Mouse (Mus musculus) intestine, postnatal 0 days (tissue): ENCODE measurements around the gene Med24. TPM values are rescaled to one million over a fixed set of nuclear protein-coding genes. Genes with fewer than 3 reads are reported as not detected.

Source experiments
- ATAC-seq: fragments of 200-750 bp; cut with Nextera tagmentation; 2 replicates; pipeline ENCODE4 v1.8.0; 2017; ENCODE audit warnings: mild to moderate bottlenecking, moderate TSS enrichment, moderate library complexity
- H3K27ac ChIP-seq: fragments of 300-500 bp; sonication (generic); 2 replicates; pipeline ENCODE4 v1.5.1; 2014; ENCODE audit warnings: mild to moderate bottlenecking, low read depth, low read length, moderate library complexity
- H3K27me3 ChIP-seq: fragments of 300-500 bp; sonication (generic); replicated peaks from 2 replicates; pipeline ENCODE4 v1.6.1; 2014; ENCODE audit warnings: low read length, mixed read lengths; ENCODE audit not compliant: control insufficient read depth, insufficient read depth
- H3K36me3 ChIP-seq: fragments of 300-500 bp; sonication (generic); 2 replicates; pipeline ENCODE4 v1.6.1; 2014; ENCODE audit warnings: mild to moderate bottlenecking, moderate library complexity; ENCODE audit not compliant: control insufficient read depth, insufficient read depth
- H3K4me1 ChIP-seq: fragments of 300-500 bp; sonication (generic); replicated peaks from 2 replicates; pipeline ENCODE4 v1.6.1; 2014; ENCODE audit warnings: antibody characterized with exemption, low read length, mixed read lengths; ENCODE audit not compliant: control insufficient read depth, insufficient read depth
- H3K4me2 ChIP-seq: fragments of 300-500 bp; sonication (generic); replicated peaks from 2 replicates; pipeline ENCODE4 v1.6.1; 2014; ENCODE audit warnings: low read depth, mild to moderate bottlenecking, moderate library complexity
- H3K4me3 ChIP-seq: fragments of 300-500 bp; sonication (generic); 2 replicates; pipeline ENCODE4 v1.5.1; 2014; ENCODE audit warnings: low read depth, low read length
- H3K9ac ChIP-seq: fragments of 300-500 bp; sonication (generic); 2 replicates; pipeline ENCODE4 v1.6.1; 2014; ENCODE audit warnings: mild to moderate bottlenecking, low read depth, low read length
- H3K9me3 ChIP-seq: fragments of 300-500 bp; sonication (generic); 2 replicates; pipeline ENCODE4 v1.6.1; 2016; ENCODE audit warnings: mixed run types; ENCODE audit not compliant: control insufficient read depth
- CTCF ChIP-seq: sonication (generic); IDR thresholded peaks from 2 replicates; pipeline ENCODE4 v1.5.1; 2016; ENCODE audit warnings: low read depth, mild to moderate bottlenecking, control low read depth, antibody characterized with exemption, moderate library complexity
- WGBS: fragments of 180-500 bp; shearing (Covaris S2); extraction: QIAGEN DNeasy Blood & Tissue Kit; methylation state at CpG from one replicate; pipeline ENCODE4 v1.1.7; 2014; 5-methylcytosine and 5-hydroxymethylcytosine counted together
- polyA plus RNA-seq: library from polyadenylated mRNA; unstranded; fragments of >200 nt; fragmentation: Nextera tagmentation; extraction: Ambion mirVana; gene quantifications from 2 replicates; pipeline ENCODE4 v1.2.1, GENCODE M21; 2015

Med24 gene
- polyA plus RNA-seq, 1 experiment from 2014 or later: 14.7 TPM

DNA sequence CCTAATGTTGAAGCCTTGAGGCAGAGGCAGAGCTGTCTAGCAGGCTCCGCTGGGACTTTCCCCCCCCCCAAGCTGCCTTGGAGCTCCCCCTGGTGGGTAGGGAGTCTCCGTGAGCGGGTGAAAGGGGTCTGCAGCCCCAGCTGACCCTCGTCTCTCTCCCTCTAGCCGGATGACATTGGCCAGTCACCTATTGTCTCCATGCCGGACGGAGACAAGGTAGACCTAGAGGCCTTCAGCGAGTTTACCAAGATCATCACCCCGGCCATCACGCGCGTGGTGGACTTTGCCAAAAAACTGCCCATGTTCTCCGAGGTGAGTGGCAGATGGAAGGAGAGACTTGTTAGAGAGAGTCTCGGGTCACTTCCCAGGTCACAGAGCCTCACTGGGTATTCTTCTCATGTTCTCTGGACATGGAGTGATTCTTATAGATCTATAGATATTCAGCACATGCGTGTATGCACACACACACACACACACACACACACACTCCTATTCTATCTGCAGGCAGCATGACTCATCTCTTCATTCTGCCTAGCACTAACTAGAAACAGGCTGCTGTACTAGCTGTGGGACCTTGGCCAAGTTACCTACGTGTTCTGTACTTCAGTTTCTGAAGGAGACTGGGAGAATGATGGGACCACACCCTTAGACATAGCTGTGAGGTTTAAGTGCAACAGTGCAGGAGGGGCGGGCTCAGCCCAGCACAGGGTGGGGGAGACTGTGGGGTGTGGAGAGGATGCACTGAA is 33.7 kb upstream of the Med24 start:
- peak; percentile 62 for ATAC-seq
- 59% methylated on average over 17 of the region's 17 CpGs for WGBS
- Histone ChIP-seq H3K9me3 (no peaks in the 10 kb centered on the region), H3K27me3 (no peaks in the 10 kb centered on the region), H3K9ac (no peak overlapping the region), H3K4me1 (no peaks in the 10 kb centered on the region), H3K4me3 (no peak overlapping the region), H3K36me3 (peaks cover 61% of the 10 kb centered on the region), H3K27ac (no peak overlapping the region), H3K4me2 (no peak overlapping the region)
- TF ChIP-seq CTCF: peak; percentile 73

DNA sequence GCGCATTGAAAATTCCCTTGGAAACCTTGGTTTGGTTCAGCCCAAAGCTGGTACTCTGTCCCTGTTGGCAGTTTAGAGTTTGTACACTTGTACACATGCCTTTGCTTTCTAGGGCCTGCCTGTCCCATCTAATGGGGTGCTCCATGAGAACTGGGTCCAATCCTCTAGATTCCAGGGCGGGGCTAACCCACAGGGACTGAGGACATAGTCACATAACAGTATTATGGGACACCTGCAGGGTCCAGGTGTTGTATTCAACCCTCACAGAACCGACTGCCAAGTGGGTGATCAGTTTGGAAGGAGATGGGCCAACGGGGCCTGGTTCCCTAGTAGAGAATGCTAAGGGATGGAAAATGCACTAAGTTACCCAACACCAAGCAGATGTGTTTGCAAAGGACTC is 32.7 kb upstream of the Med24 start:
- Histone ChIP-seq H3K9me3 (no peaks in the 10 kb centered on the region), H3K27me3 (no peaks in the 10 kb centered on the region), H3K9ac (no peak overlapping the region), H3K4me2 (no peak overlapping the region), H3K4me1 (no peaks in the 10 kb centered on the region), H3K27ac (no peak overlapping the region), H3K36me3 (peaks cover 68% of the 10 kb centered on the region), H3K4me3 (no peak overlapping the region)
- TF ChIP-seq CTCF: no peak
- ATAC-seq: no peak
- 86% methylated on average over 4 of the region's 4 CpGs for WGBS

DNA sequence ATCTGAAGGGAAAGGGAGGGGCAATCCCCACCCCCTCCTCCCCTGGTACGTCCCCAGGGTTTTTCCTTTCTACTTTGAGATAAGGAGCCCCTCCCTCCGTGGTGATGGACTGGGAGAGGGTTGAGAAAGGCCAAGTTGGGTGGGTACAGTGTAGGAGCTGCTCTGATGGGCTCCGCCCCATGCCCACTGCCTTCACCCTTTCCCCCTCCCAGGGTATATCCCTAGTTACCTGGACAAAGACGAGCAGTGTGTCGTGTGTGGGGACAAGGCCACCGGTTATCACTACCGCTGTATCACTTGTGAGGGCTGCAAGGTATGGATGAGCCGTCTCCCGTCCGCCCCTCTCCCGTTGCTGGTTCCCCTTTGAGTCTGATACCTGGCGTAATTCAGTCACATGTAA is 27.5 kb upstream of the Med24 start:
- no peaks in the 10 kb centered on the region for H3K27me3 ChIP-seq
- H3K4me2 ChIP-seq: no peak overlapping the region
- H3K27ac ChIP-seq: no peak overlapping the region
- ATAC-seq: no peak
- no peak overlapping the region for H3K4me3 ChIP-seq
- peaks cover 48% of the 10 kb centered on the region for H3K36me3 ChIP-seq
- H3K9me3 ChIP-seq: no peaks in the 10 kb centered on the region
- no peak for TF ChIP-seq CTCF
- peaks cover 22% of the 10 kb centered on the region; the same call in 1 of the 2 replicates for H3K4me1 ChIP-seq
- no peak overlapping the region for H3K9ac ChIP-seq
- 77% methylated on average over 12 of the region's 12 CpGs for WGBS

DNA sequence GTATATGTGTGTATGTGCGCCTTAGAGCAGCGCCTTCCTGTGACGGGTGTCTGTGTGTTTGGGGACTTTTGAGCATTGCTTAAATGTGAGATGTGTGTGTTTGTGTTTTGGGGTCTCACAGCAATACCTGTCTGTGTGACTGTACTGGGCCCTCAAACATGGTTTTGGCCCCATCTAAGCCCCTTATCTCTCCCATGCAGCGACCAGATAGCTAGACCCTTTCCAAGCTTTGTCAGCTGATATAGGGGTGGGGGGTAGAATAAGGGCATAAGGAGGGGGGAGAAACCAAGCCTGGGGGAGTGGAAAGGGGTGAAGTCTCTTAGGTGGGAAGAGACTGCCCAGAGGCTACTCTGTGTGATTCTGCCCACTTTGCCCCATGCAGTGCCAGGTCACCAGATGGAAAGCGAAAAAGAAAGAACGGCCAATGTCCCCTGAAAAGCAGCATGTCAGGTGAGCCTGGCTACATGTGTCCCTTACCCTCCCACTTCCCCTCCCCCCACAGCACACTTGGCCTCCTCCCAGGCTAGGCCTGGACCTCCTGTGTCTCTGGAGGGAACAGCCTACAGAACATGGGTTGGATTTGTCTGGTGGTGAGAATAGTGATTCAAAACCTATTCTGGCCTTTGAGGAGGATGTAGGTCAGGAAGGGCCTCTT is 26.6 kb upstream of the Med24 start:
- no peaks in the 10 kb centered on the region for H3K9me3 ChIP-seq
- no peak overlapping the region for H3K4me2 ChIP-seq
- no peak for TF ChIP-seq CTCF
- no peak overlapping the region for H3K9ac ChIP-seq
- ATAC-seq: no peak
- H3K27me3 ChIP-seq: no peaks in the 10 kb centered on the region
- WGBS: 82% methylated on average over 6 of the region's 6 CpGs
- H3K36me3 ChIP-seq: peaks cover 43% of the 10 kb centered on the region
- no peak overlapping the region for H3K4me3 ChIP-seq
- no peak overlapping the region for H3K27ac ChIP-seq
- H3K4me1 ChIP-seq: peaks cover 28% of the 10 kb centered on the region

DNA sequence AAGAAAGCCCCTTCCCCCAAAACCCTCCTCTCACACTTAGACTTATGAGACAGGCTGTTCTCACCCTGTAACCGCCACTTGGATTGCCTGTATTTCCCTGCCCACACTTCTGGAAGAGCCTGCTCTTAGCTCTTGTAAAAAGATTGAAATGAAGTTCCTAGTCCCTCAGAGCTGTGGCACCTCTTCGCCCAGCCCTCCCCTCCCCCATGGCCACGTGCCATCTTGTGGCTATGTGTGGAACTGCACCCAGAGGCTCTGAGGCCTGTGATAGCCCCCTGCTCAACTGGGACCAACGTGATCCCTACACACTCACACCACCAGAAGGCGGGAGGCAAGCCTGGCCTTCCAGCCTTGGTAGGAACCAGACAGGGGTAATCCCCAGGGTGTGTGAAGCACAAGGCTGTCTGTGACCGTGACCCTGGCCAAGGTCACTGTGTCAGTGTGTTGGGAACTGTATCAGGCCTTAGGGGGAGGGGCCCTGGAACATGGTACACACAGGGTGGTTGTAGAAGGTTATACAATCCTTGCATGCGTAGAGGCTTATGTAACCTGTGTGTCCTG is 25.5 kb upstream of the Med24 start:
- H3K9me3 ChIP-seq: no peaks in the 10 kb centered on the region
- peak; percentile 26 for ATAC-seq
- H3K4me3 ChIP-seq: no peak overlapping the region
- H3K27me3 ChIP-seq: no peaks in the 10 kb centered on the region
- H3K36me3 ChIP-seq: peaks cover 36% of the 10 kb centered on the region
- peak overlapping the region; percentile 94 for H3K27ac ChIP-seq
- WGBS: 16% methylated on average over 7 of the region's 7 CpGs
- 0 out of 2 replicates have a peak overlapping the region, but pooled peaks have one; percentile 23 for H3K9ac ChIP-seq
- peak; percentile 98 for TF ChIP-seq CTCF
- H3K4me1 ChIP-seq: peaks cover 36% of the 10 kb centered on the region
- H3K4me2 ChIP-seq: peak overlapping the region; percentile 44

DNA sequence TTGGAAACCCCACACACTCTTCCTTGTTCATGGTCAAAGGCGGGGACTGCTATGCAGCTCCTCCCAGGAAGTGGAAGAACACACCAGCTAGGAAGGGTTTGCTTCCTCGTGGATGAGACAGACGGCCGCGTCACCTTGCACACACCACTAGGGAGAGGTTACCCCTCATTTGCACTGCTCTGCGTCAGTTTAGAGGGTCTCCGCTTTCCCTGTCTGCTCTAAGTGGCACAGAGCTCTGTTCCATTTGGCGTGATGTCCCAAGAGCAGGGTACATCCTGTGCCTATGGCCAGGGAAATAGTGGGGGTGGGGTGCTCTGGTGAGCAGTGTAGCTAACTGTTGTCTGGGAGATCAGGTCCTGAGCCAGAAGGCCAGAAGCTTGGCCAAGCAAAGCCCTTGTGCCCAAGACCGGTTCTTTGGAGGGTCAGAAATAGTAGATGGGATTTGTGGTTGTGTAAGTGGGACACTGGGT is 25.0 kb upstream of the Med24 start:
- WGBS: 30% methylated on average over 9 of the region's 9 CpGs
- H3K36me3 ChIP-seq: peaks cover 36% of the 10 kb centered on the region
- H3K9ac ChIP-seq: peak overlapping the region; percentile 23; the same call in 1 of the 2 replicates
- H3K4me3 ChIP-seq: no peak overlapping the region
- TF ChIP-seq CTCF: no peak
- 0 out of 2 replicates have a peak, but pooled peaks have one; percentile 13 for ATAC-seq
- peaks cover 36% of the 10 kb centered on the region for H3K4me1 ChIP-seq
- no peaks in the 10 kb centered on the region for H3K9me3 ChIP-seq
- H3K27me3 ChIP-seq: no peaks in the 10 kb centered on the region
- peak overlapping the region; percentile 94 for H3K27ac ChIP-seq
- H3K4me2 ChIP-seq: peak overlapping the region; percentile 44
